Mouse (Mus musculus): Measurements from ENCODE around the gene Shtn1.

Shtn1 gene

DNA sequence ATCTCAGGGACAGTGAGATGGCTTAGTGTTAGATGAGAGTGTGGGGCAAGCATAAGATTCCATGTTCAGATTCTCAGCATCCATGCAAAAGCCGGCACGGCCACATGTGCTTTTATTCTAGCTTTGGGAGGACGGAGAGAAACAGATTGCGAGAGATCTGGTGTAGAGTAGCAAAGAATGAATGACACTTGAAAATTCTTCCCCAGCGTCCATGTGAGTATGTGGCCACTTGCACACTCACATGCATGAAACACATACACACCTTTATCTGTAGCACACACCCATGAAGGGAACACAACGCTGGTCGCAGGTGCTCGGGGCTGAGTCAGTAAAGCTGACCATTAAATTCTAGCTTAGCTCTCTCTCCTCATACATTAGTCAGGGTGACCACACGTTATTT lies 24.3 kb downstream of the Shtn1 start:
- no peak for DNase-seq

DNA sequence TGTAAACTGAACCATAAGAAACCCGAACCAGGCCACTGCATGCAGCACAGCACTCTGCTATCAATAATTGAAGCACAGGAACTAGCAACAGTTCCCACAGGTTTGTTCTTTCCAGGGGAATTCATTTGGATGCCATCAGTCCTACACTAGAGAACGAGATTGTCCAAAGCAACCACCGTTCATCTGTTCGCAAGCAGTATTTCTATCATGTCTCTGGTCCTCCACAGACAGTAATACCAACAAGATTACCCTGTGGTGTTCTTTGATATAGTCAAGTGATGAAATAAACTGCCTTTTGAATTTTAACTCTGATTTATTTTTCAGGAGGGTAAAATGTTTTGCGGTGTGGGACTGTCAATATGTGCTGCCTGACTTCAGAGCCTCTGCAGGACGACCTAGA lies 27.0 kb downstream of the Shtn1 start:
- no peak for DNase-seq

DNA sequence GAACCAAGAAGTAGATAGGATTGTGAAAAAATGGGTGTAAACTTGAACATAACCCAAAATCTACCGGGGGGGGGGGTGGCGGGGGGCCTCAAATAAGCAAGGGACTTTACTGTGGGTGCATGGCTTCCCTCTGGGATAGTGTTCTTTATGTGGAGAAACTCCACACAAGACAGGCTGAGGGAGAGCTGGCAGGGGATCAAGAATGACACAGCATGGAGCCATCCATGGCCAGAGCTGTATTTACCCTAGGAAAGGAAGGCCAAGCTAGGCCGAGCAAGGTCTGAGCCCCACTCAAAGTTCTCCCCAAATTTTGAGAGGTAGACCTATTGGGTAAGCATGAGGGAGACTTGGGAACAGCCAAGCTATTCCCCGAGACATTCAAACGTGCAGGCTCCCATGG lies 28.4 kb downstream of the Shtn1 start:
- peak; percentile 16 for DNase-seq

DNA sequence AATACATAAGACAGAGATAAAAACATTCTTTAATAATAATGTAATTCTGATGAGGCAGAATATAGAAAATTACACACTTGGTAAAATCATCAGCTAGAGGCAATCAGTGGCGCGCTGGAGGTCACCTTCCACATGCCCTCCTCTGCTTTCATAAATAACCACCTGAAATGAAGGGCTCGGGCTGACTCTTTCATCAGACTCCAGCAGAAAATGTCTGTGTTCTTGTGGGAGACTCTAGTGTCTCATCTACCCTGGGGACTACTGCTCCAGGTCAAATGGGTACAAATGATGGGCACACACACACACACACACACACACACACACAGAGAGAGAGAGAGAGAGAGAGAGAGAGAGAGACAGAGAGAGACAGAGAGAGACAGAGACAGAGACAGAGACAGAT lies 34.8 kb downstream of the Shtn1 start:
- DNase-seq: no peak

DNA sequence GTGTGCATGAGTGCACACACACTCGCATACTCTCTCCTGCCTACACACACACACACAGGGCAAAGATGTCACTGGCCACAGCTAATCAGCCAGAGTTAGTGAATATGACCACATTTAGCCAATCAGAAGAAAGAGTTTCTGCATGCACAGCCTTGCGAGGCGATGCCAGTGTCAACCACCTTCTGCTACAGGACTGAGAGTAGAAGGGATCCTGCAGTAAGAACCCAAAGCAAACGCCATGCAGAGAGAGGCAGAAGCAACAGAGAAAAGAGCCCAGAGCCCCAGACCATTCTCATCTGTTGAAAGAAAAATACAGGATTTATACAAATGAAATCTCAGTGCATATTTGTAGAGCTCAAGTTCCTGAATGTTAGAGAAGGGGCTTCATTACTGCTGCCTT lies 37.1 kb downstream of the Shtn1 start:
- no peak for DNase-seq

DNA sequence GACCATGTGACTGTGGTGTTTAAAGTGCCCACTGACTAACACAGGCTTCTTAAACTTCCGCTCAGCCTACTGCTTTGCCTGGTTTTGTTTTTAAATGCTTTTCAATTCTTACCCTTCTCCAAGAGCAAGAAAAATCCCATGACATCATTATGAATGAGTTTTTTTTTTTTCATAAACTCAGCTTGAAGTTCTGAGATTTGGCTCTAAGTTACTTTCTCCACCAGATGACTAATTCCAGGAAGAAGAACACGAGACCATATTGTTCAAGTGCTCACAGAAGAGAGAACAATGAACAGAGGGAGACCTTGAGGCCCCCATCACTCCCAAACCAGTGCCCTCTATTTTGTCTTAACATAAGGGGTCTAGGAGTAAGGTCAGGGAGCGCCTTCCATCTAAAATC lies 39.1 kb downstream of the Shtn1 start:
- DNase-seq: no peak

DNA sequence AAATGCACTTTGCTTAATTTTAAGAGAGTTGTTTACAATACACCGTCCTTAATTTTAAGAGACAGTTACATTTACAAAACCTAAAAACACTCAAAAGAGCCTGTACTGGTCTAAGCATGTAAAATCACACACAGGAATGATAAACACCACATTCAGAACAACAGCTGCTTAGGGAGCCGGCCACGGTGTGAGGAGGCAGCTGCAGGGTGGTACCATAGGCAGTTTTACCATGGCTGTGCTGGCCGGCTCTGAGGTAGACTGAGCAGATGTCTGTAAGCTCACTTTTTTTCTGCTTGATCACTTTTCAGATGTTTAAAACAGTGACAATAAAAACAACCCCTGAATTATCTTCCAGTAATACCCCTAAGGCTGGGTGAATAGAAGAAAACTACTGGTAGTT lies 42.7 kb downstream of the Shtn1 start:
- no peak for DNase-seq

DNA sequence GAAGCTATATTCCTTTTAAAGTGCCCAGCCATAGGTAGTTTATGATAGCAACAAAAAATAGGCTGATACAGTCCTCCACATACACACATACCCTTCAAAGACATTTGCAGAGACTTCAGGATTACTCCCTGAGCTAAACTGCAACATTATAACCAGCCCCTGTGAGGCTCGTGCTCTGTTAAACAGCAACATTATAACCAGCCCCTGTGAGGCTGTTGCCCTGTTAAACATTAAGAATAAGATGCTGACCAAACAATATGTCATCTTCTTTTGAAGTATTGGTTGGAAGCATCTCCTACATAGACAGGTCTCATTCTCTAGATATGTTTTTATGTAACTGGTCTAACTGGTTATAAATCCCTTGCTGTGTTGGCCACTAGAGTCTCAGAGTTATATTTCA lies 45.7 kb downstream of the Shtn1 start:
- no peak for DNase-seq

DNA sequence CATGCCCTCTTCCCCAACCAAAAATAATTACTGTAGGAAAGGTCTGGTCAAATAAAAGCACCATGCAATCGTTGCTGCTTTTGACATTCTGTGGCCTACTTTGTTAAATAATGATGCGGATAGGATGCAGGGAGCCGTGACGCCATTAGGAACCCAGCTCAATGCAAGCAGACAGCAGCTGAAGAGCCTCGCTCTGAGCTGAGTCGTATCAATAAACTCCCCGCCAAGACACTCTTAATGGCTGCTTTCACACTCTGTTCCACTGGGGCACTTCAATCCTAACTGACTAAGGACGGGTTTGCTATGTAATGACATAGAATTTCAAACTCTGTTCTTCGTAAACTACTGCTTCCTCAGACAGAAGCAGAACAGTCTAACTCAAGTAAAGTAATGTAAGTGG lies 46.9 kb downstream of the Shtn1 start:
- DNase-seq: no peak

DNA sequence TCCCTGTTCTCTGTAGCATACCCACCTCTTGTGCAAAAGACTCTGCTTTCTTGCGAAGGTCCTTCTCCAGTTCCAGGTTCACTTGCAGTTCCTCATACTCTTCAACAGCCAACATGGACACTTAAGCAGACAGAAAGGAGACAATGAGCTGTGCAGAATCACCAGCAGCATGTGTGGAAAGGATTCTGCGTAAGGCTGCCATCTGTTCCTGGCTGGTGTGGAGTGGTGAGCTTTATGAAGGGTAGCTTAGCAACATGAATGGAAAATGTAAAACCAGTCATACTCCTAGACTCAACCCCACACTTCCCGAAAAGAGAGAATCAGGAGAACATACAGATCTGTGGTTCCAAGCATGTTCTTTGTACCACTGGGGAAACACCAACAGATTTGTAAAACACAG lies 47.8 kb downstream of the Shtn1 start:
- DNase-seq: no peak

DNA sequence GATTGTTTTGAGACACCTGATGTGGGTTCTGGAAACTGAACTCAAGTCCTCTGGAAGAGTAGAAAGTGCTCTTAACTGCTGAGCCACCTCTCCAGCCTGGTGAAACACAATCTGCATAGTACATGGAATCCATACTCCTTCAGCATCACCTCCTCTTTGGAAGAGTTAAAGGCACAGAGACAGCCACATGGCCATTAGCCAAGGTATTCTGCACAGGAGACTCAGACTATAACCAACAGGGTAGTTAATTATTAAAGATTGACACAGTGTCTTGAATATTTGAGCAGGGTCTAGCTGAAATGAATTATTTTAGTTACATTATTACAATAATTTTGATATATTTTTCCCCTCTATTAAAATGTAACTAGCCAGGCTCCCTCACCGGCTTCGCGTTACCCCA lies 52.0 kb downstream of the Shtn1 start:
- no peak for DNase-seq

DNA sequence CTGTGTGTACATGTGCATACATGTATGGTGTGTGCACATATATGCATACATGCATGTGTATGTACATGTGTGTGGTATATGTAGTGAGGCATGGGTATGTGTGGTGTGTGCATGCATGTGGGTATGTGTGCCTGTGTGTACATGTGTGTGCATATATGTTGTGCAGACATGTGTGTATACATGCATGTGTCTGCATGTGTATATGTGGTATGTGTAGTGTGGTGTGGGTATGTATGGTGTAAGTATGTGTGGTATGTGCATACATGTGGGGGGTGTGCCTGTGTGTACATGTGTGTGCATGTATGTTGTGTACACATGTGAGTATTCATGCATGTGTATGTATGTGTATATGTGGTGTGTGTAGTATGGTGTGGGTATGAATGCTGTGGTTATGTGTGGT lies 54.3 kb downstream of the Shtn1 start:
- DNase-seq: no peak

DNA sequence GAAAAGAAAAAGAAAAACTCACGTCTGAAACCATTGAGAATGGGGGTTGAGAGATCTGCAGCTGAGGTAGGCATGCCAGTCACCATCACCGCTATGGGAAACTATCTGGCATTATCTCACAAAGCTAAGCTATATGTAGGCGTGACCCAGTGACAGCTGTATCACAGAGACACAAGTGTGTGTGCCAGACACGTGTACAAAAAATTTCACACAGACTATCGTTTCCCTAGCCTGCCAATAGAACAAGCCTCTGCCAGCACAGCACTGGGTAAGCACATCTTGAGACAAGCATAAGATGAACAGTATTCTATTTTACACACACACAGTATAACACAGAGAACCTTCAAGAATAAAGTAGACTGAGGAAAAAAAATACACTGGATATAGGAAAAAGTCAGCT lies 65.1 kb downstream of the Shtn1 start:
- no peak for DNase-seq

DNA sequence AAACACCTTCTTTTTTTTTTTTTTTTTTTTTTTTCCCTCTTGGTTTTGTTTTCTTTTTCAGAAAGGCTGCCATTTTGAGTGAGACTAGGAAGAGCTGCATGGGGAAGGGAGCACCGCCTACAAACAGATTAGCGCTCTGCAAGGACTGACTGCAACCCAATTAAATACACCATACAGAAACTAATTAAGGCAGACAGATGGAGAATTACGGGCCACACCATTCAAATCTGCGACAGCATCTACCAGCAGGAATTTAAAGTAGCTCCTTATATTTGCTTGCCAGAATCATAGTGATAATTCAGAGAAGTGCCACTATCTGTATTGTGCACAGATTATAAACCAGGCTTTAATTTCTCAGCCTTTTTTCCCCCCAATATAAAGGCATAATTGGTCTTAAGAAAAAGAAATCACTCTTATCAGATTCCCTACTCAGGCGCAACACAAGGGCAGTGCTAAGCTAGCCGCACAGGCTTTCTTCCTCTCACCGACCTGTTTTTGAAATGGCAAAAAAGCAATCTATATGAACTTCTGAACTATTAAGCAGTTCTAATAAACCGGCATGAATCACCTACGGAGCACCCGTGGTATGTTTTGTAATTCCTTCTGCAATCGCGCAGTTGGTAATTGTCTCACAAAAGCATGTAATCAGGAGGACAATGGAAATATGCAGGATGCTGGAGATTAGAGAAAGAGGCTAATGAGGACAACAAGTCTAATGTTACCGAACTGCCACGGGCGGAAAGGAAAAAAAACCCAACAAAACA lies 69.1 kb downstream of the Shtn1 start:
- DNase-seq: no peak

DNA sequence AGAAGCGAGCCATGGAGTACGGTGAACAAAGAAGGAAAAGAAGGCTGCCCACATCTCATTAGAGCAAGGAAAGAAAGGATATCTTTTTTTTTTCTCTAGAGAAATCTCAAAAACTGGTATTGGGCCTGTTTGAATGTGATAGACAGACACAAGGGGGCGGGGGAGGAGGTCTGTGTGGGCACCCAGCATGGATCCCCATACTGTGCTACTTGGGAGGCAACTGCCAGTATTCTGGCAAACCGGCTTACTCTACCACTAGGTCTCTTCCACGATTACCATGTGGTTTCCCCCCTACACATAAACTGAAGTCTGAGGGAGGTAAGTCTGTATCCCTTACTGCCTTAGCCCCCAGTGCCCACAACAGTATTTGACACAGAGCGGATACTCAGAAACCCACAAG lies 73.1 kb downstream of the Shtn1 start:
- no peak for DNase-seq

DNA sequence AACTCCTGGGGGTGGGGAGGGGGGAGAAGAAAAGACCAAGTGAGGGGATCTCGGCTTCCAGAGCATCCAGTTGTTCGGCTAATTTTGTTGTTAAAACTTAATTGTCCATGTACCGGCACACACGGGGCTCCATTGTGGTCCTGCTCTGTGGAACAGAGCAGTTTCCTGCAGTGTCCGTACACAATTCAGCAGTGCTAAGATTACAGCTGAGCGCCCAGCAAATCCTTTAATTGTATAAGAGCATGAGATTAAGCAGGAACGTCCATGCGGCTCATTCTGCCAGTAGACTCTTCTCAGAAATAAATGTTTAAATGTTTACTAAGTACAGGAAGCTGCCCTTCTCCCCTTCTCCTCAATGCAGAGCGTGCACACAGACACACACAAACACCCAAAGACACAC lies 94.3 kb downstream of the Shtn1 start:
- no peak for DNase-seq

DNA sequence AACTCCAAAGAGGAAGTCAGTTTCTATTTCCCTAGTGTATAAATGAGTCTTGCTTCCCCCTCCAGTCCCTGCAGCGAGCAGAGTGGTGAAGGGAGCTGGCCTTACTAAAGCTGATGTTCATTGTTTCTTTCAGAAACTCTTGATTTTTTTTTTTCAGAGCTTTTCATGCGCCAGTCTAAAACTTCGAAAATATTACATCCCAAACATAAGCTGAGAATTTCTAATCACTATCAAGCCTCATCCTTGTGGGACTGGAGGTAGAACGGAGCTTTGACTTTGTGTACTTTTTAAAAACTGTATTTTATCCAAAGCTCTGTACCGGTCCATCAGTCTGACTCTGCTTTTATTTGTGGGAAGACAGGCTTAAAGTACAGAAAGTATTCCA lies 95.9 kb downstream of the Shtn1 start:
- DNase-seq: no peak

DNA sequence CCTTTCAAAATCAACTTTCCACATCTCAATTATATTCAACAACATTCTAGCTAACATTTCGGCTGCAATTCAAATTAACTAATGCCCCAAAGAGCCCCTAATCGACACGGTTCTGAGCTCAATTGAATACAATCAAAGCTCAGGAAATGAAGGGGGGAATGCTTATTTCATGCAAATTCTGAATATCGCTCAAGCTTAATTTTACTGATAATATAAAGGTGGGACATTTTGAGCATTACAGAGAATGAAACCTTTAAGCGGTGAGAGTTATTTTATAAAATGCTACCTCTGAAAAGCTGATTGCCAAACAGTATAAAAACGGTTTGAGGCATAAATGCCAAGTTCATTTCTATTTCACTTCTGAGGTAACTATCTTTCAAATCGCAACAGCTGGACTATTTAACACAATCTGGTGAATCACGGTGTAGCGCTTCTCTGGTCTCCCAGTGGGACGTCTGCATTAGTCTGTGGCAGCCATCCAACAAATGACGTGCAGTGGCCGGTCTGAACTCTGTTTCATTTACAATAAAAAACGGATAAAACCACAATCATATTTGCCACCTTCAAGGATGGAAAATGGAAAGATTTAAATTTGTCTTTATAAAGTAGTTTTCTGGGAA lies 96.4 kb downstream of the Shtn1 start:
- DNase-seq: no peak

DNA sequence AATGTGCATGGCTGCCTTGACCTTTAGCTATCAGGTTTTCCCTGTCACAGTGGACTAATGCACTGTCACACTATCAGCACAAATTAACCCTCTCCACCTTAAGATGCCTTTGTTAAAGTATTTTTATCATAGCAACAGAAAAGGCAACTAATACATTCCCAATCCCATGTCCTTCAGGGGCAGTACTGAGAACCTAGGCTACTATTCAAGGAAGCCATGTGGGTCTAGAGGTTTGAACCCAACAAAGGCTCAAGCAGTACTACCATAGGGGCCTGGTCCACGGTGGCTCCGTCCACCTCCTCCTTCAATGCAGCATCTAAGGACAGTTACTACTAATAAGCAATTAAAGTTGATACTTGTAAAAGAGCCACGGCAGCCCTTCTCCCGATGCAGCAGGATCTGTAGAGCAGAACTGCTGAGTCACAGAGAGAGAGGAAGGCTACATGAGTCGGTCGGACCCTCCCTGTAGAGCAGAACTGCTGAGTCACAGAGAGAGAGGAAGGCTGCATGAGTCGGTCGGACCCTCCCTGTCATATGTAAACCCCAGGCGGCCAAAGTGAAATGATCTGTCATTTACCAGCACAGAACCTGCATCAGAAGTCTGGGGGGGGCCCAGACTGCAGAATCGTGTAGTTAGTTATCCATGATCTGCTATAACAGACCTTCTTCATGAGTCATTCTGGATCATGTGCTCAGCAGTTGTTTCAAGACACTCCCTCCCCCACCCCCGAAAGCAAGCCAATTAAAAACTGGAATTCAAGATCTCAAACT lies 97.3 kb downstream of the Shtn1 start:
- DNase-seq: no peak

DNA sequence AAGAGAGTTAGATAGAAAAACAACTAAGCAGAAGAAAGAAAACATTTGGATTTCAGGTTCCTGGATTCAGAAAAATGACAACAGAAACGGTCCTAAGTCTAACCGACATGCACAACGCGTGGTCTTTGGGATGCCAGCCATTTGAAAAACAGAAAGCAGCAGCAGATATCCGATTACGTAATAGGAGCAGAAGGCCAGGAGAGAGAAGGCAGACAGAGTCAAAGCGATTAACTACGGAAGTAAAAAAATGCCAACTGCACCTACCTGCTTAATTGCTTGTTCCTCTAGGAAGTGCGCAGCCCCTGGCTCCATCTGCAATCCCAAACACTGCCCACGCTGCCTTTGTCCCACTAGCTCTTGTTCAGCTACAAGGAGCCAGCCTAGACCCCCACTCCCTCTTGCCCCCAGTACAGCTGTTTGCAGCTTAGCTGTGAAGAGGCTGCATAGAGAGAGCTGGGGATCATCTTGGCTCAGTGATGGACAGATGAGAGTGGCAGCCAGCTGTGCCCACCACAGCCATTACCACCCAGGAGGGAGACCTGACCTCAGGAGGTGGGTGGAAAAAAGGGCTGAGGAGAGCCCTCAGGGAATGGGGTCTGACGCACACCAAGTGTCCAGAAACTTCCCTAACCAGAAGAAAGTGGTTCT lies 100.6 kb downstream of the Shtn1 start:
- DNase-seq: no peak

DNA sequence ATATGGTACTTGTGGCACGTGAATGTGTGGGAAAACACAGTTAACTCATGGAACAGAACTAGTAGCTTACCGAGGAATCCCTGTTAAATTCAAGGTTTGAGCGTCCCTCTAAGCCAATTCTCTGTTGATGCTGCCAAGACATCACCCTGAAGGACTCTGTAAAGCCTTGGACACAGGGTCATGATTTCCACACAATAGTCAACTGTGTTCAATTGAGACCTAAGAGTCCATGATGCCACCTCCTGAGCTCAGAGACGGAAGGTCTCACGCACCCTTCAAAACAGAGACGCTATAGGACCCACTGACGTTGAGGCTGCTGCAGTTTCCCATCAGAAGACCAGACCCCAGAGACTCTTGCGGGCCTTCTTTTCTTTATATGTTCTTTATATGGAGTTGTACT lies 101.8 kb downstream of the Shtn1 start:
- no peak for DNase-seq

DNA sequence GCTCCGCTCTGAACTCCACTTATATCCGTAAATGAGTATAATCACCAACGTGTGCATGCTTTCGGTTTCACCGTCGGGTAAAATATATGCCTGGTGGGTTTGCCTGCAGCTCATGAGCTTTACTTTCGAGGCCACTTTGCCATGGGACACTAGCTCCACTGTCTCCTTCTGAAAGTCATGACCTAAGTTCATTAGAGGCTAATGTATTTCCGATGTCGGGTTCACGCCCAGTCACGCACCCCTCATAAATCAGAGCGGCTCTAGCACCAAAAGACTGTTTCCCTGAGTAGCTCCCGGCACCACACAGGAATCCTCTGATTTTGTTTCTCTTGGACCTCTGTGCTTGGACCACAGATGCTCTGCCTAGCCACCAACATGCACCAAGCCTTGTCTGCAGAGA lies 105.1 kb downstream of the Shtn1 start:
- no peak for DNase-seq

DNA sequence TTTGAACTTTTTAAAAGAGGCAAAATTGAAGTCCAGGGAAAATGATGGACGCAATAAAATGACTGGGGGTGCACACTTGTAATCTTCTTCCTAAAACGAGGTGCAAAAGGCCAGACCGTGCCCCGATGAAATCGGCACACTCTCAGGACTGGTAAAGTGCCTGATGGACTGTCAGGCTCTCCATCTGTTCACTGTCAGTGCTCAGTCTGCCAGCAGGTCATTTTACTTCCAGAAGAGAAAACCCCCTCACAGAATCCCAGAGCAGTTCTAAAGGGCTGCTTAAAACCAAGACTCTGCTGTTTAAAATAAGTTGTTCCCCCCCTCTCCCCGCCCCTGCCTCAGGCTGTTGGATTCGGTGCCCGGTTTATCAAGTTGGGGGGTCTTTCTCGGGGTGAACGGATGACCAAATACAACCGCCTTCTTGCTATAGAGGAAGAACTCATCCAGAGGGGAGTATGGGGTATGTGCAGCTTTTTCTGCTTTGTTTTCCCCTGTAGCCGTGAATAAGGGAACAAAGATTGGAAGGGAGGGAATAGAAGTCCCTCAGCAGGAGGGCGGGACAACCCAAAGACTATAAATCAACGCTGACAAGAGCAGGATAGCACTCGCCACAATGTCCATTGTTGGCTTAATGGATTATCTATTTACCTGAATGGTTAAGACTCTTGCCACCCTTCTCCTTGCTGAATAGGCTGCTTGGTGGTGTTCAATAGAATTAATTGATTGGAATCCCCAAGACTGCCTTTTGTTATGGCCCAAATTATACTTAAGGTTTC lies 107.0 kb downstream of the Shtn1 start:
- DNase-seq: peak; percentile 37
